Mouse (Mus musculus) layer of hippocampus, postnatal 10 days (tissue): ENCODE measurements at regions not wholly inside any gene's neighbourhood (a gene's known extent, or its start where the extent isn't known, plus 50 kb on each side); places are given as distances from the start of the nearest gene placed in this dataset.

Experiments
- DNase-seq, 2 experiments: peaks; one replicate each; pipeline ENCODE4 v3.0.0; 2021; ENCODE audit warnings: low spot score in 2 of 2

DNA sequence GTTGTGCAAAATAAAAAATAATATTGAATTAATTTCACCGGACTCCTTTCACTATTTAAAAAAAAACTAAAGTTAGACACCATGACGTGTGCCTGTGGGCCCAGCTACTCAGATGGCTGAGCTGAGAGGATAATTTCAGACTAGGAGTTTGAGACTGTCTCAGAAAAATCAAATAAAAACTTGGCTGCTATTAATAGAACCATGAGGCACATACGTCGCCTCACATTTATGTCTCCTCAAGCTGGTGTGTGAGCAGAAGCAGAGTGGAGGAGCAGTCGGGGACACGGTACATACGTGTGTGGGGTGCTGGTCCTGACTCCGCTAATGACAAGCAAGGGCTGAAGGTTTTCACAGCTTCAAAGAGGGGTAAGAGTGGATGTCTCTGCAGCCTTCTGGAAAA, 52.8 kb upstream of the Dmrtb1 start:
- no peak for DNase-seq

DNA sequence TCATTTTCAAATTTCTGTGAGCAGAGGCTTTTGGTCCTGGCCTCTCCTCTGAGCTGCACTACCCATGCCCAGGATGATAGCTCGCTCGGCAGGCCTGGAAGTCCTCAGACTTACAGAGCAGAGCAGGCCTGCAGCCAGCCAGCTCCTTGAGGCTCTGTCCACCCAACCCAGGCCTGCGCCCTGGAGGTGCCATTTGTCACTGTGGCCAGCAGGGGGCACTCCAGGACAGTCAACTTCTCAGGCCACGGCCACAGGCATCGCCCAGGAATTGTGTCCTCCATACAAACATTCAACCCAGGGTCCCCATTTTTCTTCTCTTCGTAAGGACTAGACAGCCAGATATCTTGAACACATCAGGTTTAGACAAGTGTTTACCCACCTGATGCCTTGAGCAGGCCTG, 53.9 kb upstream of the Dmrtb1 start:
- peak; percentile 94 to 95 for DNase-seq

DNA sequence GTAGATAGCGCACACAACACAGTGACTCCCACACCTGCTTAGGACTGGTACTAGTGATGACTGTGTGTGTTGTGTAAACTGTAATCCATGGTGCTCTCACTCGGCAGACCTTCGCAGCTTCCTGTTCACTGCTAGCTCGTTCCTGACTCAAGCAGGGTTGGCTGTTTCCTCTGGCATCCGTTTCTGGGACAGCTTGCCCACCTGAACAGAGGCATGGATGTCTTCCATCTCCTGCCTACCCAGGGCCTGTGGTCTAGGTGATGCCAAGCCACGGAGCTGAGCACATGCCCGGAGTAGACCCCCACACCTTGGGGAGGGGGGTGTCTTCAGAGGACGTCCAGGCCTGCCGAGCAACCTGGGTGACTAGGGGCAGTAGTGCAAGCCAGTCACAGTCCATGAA, 54.7 kb upstream of the Dmrtb1 start:
- DNase-seq, result no peak

DNA sequence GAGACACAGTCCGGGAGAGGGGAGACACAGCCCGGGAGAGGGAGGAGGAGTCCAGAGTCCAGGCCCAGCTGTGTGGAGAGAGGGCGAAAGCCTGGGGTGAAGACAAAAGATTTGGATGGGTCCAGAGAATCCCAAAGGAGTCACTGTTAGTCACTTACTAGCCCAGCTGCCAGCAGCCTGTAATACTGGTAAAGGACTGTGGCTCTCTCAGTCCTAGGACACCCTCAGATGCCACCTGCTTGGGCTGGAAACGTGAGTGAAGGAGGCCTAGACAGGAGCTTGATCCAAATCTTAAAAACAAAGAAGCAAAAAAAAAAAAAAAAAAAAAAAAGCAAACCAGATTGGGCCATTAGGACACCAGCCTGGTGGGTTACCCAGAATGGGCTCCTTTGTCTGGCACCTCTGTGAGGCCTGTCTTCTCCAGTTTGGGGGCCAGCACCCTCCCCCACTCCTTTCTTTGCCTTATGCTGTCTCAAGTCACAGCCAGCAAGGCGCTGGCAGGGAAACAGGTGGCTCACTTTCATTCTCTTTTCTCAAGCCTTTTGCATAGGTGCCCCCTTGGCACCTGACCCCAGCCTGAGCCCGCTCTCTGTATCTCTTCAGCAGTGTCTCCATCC, 55.9 kb upstream of the Dmrtb1 start:
- DNase-seq, result no peak

DNA sequence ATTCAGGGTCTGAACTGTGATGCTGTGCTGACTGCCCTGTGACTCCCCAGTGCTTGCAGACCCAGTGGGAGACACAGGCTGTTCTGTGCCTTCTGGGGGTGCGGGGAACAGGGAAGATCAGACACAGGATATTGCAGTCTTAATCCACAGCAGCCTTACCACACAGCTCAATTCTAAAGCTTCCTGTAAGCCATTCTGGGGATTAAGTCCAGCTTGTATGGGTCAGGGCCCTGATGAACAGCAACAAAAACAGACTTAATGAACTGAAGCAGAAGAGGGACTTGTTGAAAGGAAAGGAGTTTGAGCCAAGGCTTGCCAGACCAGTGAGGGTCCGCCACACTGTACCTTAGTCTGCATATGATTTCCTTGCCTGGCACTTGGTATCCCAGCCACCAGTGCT, 58.4 kb upstream of the Lrp8 start:
- no peak for DNase-seq

DNA sequence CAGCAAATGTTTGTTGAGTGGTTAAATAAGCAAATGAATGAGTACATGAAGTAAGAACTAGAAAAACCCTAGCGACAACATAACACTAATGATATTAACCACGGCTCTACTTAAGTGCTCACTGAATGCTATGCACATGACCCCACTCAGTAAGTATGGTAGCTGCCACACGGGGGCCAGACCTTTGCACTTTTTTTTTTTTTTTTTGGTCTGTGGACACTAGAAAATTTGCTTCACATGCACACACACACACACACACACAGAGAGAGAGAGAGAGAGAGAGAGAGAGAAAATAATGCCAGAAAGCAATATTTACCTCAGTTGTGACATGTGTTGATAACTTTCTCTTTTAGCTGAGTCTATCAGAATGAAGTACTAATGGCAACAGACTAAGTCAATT, 55.7 kb upstream of the Lrp8 start:
- DNase-seq, result no peak

DNA sequence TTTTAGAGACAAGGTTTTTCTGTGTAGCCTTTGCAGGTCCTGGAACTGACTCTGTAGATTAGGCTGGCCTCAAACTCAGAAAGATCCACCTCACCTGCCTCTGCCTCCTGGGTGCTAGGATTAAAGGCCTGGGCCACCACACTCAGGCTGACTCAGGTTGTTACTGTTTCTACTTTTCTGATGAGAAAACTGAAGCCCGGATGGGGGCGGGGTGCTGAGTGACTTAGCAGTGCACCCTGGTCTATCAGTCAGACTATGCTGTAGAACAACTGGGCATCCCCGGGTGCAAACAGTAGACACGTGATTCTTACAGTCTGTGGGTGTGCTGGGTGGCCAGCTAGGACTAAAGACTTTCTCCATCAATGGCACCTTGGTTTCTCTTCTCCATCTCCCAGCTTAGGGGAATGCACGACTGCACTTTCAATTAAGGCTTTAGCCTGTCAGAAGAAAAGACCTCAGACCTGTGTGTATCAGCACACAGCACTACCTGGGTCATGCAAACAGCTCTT, 55.1 kb upstream of the Lrp8 start:
- no peak for DNase-seq

DNA sequence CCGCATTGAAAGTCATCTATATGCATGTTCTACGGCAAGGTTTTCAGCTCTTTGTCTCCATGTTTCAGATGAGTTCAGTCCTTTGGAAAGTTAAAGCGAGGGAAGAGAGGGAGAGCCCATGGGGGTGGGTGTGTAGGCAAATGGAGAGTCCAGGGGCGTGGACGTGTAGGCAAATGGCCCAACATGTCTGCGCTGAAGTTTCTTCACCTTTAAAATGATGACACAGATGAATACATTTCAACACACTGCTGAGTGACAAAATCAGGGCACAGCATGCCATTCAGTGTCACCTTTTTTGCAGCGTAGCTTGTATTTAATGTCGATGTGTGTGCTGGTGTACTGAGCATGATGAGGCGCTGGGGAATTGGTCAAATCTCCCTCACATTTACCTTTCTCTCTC, 54.6 kb upstream of the Lrp8 start:
- no peak for DNase-seq

DNA sequence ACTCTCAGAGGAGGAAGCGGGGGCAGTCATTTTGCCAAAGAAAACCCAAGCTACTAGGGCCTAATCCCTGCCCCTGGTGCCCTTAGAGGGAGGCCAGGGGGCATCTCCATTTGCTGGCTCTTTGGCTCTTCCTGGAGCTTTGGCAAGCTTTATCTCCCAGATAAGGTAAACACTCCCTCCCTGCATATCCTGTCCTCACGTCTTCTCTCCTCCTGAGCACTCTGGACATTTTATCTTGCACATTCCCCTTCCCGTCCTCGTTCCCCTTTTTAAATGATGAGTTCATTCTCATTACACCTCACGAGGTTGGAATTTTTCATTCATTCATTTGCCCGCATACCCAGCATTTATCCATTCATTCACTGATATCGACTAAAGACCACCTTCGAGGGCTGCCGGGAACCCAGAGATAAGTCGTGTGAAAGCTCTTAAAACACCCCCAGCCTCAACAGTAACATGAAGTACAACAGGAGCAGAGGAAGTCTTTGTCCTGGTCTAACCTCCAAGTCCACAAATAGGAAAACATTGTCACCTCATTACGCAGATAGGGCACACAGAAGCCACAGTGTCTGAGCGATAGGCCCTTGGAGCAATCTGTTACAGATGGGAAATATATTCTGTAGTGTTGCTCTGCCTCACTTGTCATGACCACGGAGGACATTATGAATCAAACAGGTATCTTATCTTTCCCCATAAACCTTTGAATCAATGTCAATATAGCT, 54.0 kb upstream of the Lrp8 start:
- no peak for DNase-seq

DNA sequence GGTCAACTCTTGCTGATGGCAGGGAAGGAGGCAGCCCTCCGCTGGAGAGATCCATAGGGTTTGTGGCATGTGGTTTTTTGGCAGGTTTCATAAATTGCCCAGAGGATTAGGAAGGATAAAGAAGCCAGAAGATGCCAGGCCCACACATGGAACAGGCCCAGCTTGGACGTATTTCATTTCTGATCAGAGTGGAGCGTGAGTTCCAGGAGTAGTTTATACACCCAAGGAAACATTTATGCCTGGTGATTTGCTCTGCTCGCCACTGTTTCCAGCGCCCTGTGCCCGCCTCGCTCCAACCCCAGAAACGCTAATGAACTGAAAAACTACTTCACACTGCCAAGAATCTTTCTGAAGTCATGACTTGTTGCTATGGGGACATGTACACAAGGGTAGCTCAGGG, 53.0 kb upstream of the Lrp8 start:
- DNase-seq, result no peak

DNA sequence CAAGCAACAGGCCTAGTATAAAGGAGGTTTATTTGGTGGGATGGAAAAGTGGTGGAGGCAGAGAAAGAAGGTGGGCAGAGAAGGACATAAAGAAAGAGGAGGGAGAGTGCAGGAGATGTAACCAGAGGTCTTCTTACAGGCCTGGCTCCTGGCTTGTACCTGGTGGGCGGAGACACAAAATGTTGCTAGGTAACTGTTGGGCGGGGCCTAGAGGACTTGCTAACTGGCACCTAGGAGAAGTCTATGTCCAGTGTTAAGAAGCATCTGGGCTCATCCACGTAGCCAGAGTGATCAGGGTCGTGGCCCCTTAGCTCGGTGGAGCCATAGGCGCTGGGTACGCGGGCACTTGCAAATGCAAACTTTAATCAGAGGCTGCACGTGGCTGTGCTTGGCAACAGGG, 52.0 kb upstream of the Lrp8 start:
- DNase-seq, result no peak
